In genomic region chrX:95164140-95164539, GRCm38 (mm10) we compare ENCODE assay signal across 8 mouse cellular contexts. TPM values are rescaled to one million over a fixed set of nuclear protein-coding genes. Genes with fewer than 3 reads are reported as not detected.
A peak's percentile ranks its signal among the peaks of the same experiment; 100 is the strongest.
DNase-seq lines count a peak whose midpoint lies in the region; ATAC-seq lines count a peak whose summit lies in the region.

No protein-coding gene starts in this region.

- 0 out of 2 replicates have a peak overlapping the region, but pooled peaks have one; percentile 2 for H3K4me2 ChIP-seq in kidney, embryonic 16.5 days (replicated peaks; ENCODE audit: low read depth, low read length)
- peak overlapping the region; percentile 72 for H3K4me2 ChIP-seq in hindbrain, embryonic 14.5 days (replicated peaks)
- H3K4me2 ChIP-seq in midbrain, embryonic 14.5 days (ENCODE audit: low read length): peak overlapping the region; percentile 61

- 54% methylated on average over 6 of the region's 6 CpGs for WGBS in kidney, embryonic 16.5 days
- 59% methylated on average over 6 of the region's 6 CpGs for WGBS in hindbrain, embryonic 14.5 days
- 46% methylated on average over 6 of the region's 6 CpGs for WGBS in midbrain, embryonic 14.5 days

- H3K9ac ChIP-seq in kidney, embryonic 16.5 days (replicated peaks; ENCODE audit: low read length): no peak overlapping the region
- peak overlapping the region; percentile 20; the same call in 1 of the 2 replicates for H3K9ac ChIP-seq in hindbrain, embryonic 14.5 days
- H3K9ac ChIP-seq in midbrain, embryonic 14.5 days (replicated peaks; ENCODE audit: low read length): no peak overlapping the region

- no peak for ATAC-seq in kidney, embryonic 16.5 days (ENCODE audit: low FRiP score, low TSS enrichment)
- ATAC-seq in hindbrain, embryonic 14.5 days (ENCODE audit: low FRiP score): no peak
- no peak for ATAC-seq in midbrain, embryonic 14.5 days (ENCODE audit: low FRiP score, low TSS enrichment)
- ATAC-seq in megakaryocyte-erythroid progenitor cell, adult 5-6 weeks (replicated peaks; ENCODE audit: low FRiP score, low TSS enrichment, poor library complexity, severe bottlenecking): no peak
- ATAC-seq in megakaryocyte progenitor cell, adult 5-6 weeks (replicated peaks; ENCODE audit: poor library complexity): no peak

- DNase-seq in kidney, postnatal 4 days: no peak
- peak; percentile 3 for DNase-seq in adipocyte (ENCODE audit: low spot score)
- DNase-seq in hindbrain, embryonic 14.5 days (ENCODE audit: low spot score): no peak
- DNase-seq in midbrain, embryonic 14.5 days: no peak
- DNase-seq in adrenal gland, postnatal 36 days: no peak

- H3K4me3 ChIP-seq in kidney, embryonic 16.5 days (ENCODE audit: low read length): no peak overlapping the region
- H3K4me3 ChIP-seq in hindbrain, embryonic 14.5 days (replicated peaks; ENCODE audit: low read length): peak overlapping the region; percentile 8; the same call in 1 of the 2 replicates
- H3K4me3 ChIP-seq in midbrain, embryonic 14.5 days (replicated peaks; ENCODE audit: low read depth, low read length): peak overlapping the region; percentile 41

- no peaks in the 10 kb centered on the region for H3K9me3 ChIP-seq in kidney, embryonic 16.5 days (ENCODE audit: low read length)
- H3K9me3 ChIP-seq in hindbrain, embryonic 14.5 days (ENCODE audit: control insufficient read depth, low read length): no peaks in the 10 kb centered on the region
- no peaks in the 10 kb centered on the region for H3K9me3 ChIP-seq in midbrain, embryonic 14.5 days (ENCODE audit: control insufficient read depth, low read length)

- H3K36me3 ChIP-seq in kidney, embryonic 16.5 days (ENCODE audit: insufficient read depth, low read length): no peaks in the 10 kb centered on the region
- no peaks in the 10 kb centered on the region for H3K36me3 ChIP-seq in hindbrain, embryonic 14.5 days (replicated peaks; ENCODE audit: control insufficient read depth, insufficient read depth)
- H3K36me3 ChIP-seq in midbrain, embryonic 14.5 days (ENCODE audit: control insufficient read depth, insufficient read depth, low read length): no peaks in the 10 kb centered on the region

- 0 out of 2 replicates have a peak, but pooled peaks cover 2% of the 10 kb centered on the region for H3K4me1 ChIP-seq in kidney, embryonic 16.5 days (ENCODE audit: insufficient read depth, low read length)
- peaks cover 15% of the 10 kb centered on the region for H3K4me1 ChIP-seq in hindbrain, embryonic 14.5 days (replicated peaks; ENCODE audit: control insufficient read depth, insufficient read depth, low read length)
- peaks cover 16% of the 10 kb centered on the region for H3K4me1 ChIP-seq in midbrain, embryonic 14.5 days (ENCODE audit: control insufficient read depth, insufficient read depth, low read length)

- H3K27me3 ChIP-seq in kidney, embryonic 16.5 days (ENCODE audit: insufficient read depth, low read length): peaks cover 6% of the 10 kb centered on the region
- H3K27me3 ChIP-seq in hindbrain, embryonic 14.5 days (ENCODE audit: control insufficient read depth, insufficient read depth, low read length): no peaks in the 10 kb centered on the region
- H3K27me3 ChIP-seq in midbrain, embryonic 14.5 days (ENCODE audit: control insufficient read depth, insufficient read depth, low read length): no peaks in the 10 kb centered on the region

- no peak overlapping the region; the same call in 1 of the 2 replicates for H3K27ac ChIP-seq in kidney, embryonic 16.5 days (ENCODE audit: low read length)
- no peak overlapping the region for H3K27ac ChIP-seq in hindbrain, embryonic 14.5 days
- H3K27ac ChIP-seq in midbrain, embryonic 14.5 days (replicated peaks; ENCODE audit: low read depth, low read length): no peak overlapping the region

RNA-seq across cellular contexts. Expression of gene Arhgef9, which starts 32.5 kb away (rescaled TPM):
- polyA plus RNA-seq in kidney, embryonic 16.5 days (2015; fragmentation: Nextera tagmentation; extraction: Ambion mirVana): 15.1 and 15.8 TPM in 2 replicates
- 39.6 and 44.9 TPM in 2 replicates for polyA plus RNA-seq in hindbrain, embryonic 14.5 days (2014; fragmentation: Nextera tagmentation; extraction: Ambion mirVana)
- 39.4 and 55.1 TPM in 2 replicates for polyA plus RNA-seq in midbrain, embryonic 14.5 days (2014; fragmentation: Nextera tagmentation; extraction: Ambion mirVana)
- not detected in 2 replicates for total RNA-seq in megakaryocyte-erythroid progenitor cell, adult 5-6 weeks (2014; fragmentation: Nextera tagmentation)
- 1.3 TPM in 1 of 2 replicates, not detected in the other for total RNA-seq in megakaryocyte-erythroid progenitor cell, adult 5-6 weeks (2017)
- total RNA-seq in megakaryocyte progenitor cell, adult 5-6 weeks (2015): 0.49 and 0.52 TPM in 2 replicates
- total RNA-seq in megakaryocyte progenitor cell, adult 5-6 weeks (2017): 0.17 and 1.2 TPM in 2 replicates
- total RNA-seq in adrenal gland, postnatal 36 days (2021): 10 to 100 TPM; 11.8 to 15.3 TPM

Comparison
In these comparisons a context has a peak if more than half of its experiments do, and no peak if none do; other contexts are left out.
1. H3K4me2 ChIP-seq: peak in every context shown above with its lines; median percentile 72 in hindbrain, embryonic 14.5 days; 61 in midbrain, embryonic 14.5 days; 2 in kidney, embryonic 16.5 days.
2. RNA of gene Arhgef9, which starts 32.5 kb away (total RNA-seq): 11.8 to 15.3 TPM in adrenal gland, postnatal 36 days; 1.3 TPM in megakaryocyte-erythroid progenitor cell, adult 5-6 weeks and 0.17 to 1.2 TPM in megakaryocyte progenitor cell, adult 5-6 weeks; every median in the first group is over 4 times any median in the second.